Mouse (Mus musculus) C2C12 (cell line): Measurements from ENCODE around the gene Zfp831. TPM values are rescaled to one million over a fixed set of nuclear protein-coding genes. Genes with fewer than 3 reads are reported as not detected.

Experiments
- H3K27me3 ChIP-seq: one replicate; pipeline ENCODE4 v1.6.1; 2011; ENCODE audit not compliant: control insufficient read depth, insufficient read depth, insufficient read length
- H3K36me3 ChIP-seq: one replicate; pipeline ENCODE4 v1.6.1; 2011; ENCODE audit not compliant: control insufficient read depth, insufficient read depth
- H3K4me3 ChIP-seq: one replicate; pipeline ENCODE4 v1.5.1; 2011; ENCODE audit warnings: mild to moderate bottlenecking, control low read depth; ENCODE audit not compliant: poor library complexity, insufficient read depth, severe bottlenecking
- H3K79me2 ChIP-seq: one replicate; pipeline ENCODE4 v1.6.1; 2011; ENCODE audit not compliant: control insufficient read depth, insufficient read depth
- H3K79me3 ChIP-seq: one replicate; pipeline ENCODE4 v1.6.1; 2011; ENCODE audit warnings: low read depth, control low read depth
- H3ac ChIP-seq: one replicate; pipeline ENCODE3; 2011; ENCODE audit warnings: low read depth; ENCODE audit not compliant: control insufficient read depth, insufficient read length
- CEBPB ChIP-seq: IDR thresholded peaks from one replicate; pipeline ENCODE4 v1.6.1; 2011; ENCODE audit warnings: low read depth, mild to moderate bottlenecking, control low read depth, moderate library complexity
- CTCF ChIP-seq: IDR thresholded peaks from one replicate; pipeline ENCODE4 v1.5.1; 2011; ENCODE audit not compliant: control insufficient read depth, insufficient read depth, insufficient read length
- FOSL1 ChIP-seq: IDR thresholded peaks from one replicate; pipeline ENCODE4 v1.8.0; 2011; ENCODE audit warnings: mild to moderate bottlenecking, low read length; ENCODE audit not compliant: poor library complexity, insufficient read depth, severe bottlenecking
- MAX ChIP-seq: IDR thresholded peaks from one replicate; pipeline ENCODE4 v1.6.1; 2011; ENCODE audit warnings: mild to moderate bottlenecking, control low read depth
- MYOD1 ChIP-seq: IDR thresholded peaks from one replicate; pipeline ENCODE4 v1.6.1; 2011; ENCODE audit warnings: low read depth; ENCODE audit not compliant: control insufficient read depth, insufficient read length
- MYOG ChIP-seq: IDR thresholded peaks from one replicate; pipeline ENCODE4 v1.6.1; 2011; ENCODE audit not compliant: control insufficient read depth, insufficient read length; ENCODE audit errors: extremely low read depth
- USF1 ChIP-seq: IDR thresholded peaks from one replicate; pipeline ENCODE4 v1.6.1; 2011; ENCODE audit warnings: low read depth, mild to moderate bottlenecking, control low read depth, moderate library complexity
- polyA plus RNA-seq: library from polyadenylated mRNA; unstranded; fragments of >200 nt; fragmentation: generic; extraction: Trizol; gene quantifications from one replicate; pipeline ENCODE4 v1.2.1, GENCODE M21; 2012; ENCODE audit warnings: missing spikeins

Gene Zfp831
- polyA plus RNA-seq, 1 experiment: not detected

- no peak overlapping the region for H3K4me3 ChIP-seq
- H3K36me3 ChIP-seq: no peaks in the 10 kb centered on the region
- no peaks in the 10 kb centered on the region for H3K27me3 ChIP-seq
- TF ChIP-seq MYOD1 (no peak), MAX (no peak), USF1 (no peak)
- no peaks in the 10 kb centered on the region for H3K79me2 ChIP-seq
- no peaks in the 10 kb centered on the region for H3K79me3 ChIP-seq
- no peak overlapping the region for H3ac ChIP-seq
Measured at GRCm38 (mm10) chr2:174599071-174599635, 44.2 kb upstream of the Zfp831 start.

- H3K79me2 ChIP-seq: no peaks in the 10 kb centered on the region
- H3K36me3 ChIP-seq: no peaks in the 10 kb centered on the region
- H3K79me3 ChIP-seq: no peaks in the 10 kb centered on the region
- H3ac ChIP-seq: no peak overlapping the region
- no peak overlapping the region for H3K4me3 ChIP-seq
- TF ChIP-seq FOSL1 (no peak), CTCF (no peak), MAX (no peak), MYOD1 (no peak), USF1 (no peak), CEBPB (no peak), MYOG (no peak)
- no peaks in the 10 kb centered on the region for H3K27me3 ChIP-seq
Measured at GRCm38 (mm10) chr2:174599853-174600271, 43.5 kb upstream of the Zfp831 start.

- no peak for TF ChIP-seq CTCF
- no peak for TF ChIP-seq MYOG
- no peak for TF ChIP-seq CEBPB
- no peak for TF ChIP-seq FOSL1
- no peak for TF ChIP-seq MYOD1
- TF ChIP-seq USF1: no peak
- TF ChIP-seq MAX: no peak
- Histone ChIP-seq H3K79me2 (no peaks in the 10 kb centered on the region), H3K79me3 (no peaks in the 10 kb centered on the region), H3K27me3 (no peaks in the 10 kb centered on the region), H3K36me3 (no peaks in the 10 kb centered on the region), H3K4me3 (no peak overlapping the region), H3ac (no peak overlapping the region)
Measured at GRCm38 (mm10) chr2:174601938-174602685, 41.2 kb upstream of the Zfp831 start.

- no peaks in the 10 kb centered on the region for H3K36me3 ChIP-seq
- no peak for TF ChIP-seq CTCF
- TF ChIP-seq FOSL1: no peak
- no peak for TF ChIP-seq MAX
- no peak overlapping the region for H3ac ChIP-seq
Measured at GRCm38 (mm10) chr2:174603321-174603720, 40.0 kb upstream of the Zfp831 start.

GRCm38 (mm10) chr2:174605020-174605419 lies 38.3 kb upstream of the Zfp831 start:
- H3K36me3 ChIP-seq: no peaks in the 10 kb centered on the region
- no peak overlapping the region for H3K4me3 ChIP-seq
- H3K79me2 ChIP-seq: no peaks in the 10 kb centered on the region
- H3ac ChIP-seq: no peak overlapping the region
- no peak for TF ChIP-seq MAX
- no peaks in the 10 kb centered on the region for H3K79me3 ChIP-seq
- no peaks in the 10 kb centered on the region for H3K27me3 ChIP-seq

More at GRCm38 (mm10) chr2:174603321-174603720, 40.0 kb upstream of the Zfp831 start:
- no peaks in the 10 kb centered on the region for H3K79me3 ChIP-seq
- no peaks in the 10 kb centered on the region for H3K79me2 ChIP-seq
- H3K4me3 ChIP-seq: no peak overlapping the region
- no peaks in the 10 kb centered on the region for H3K27me3 ChIP-seq

GRCm38 (mm10) chr2:174605442-174606087 lies 37.8 kb upstream of the Zfp831 start:
- H3K36me3 ChIP-seq: no peaks in the 10 kb centered on the region
- TF ChIP-seq MAX: no peak
- no peak overlapping the region for H3K4me3 ChIP-seq
- H3K79me3 ChIP-seq: no peaks in the 10 kb centered on the region
- no peaks in the 10 kb centered on the region for H3K79me2 ChIP-seq
- no peaks in the 10 kb centered on the region for H3K27me3 ChIP-seq
- H3ac ChIP-seq: no peak overlapping the region
